Mouse (Mus musculus): ENCODE data around the gene Hapln4. TPM values are rescaled to one million over a fixed set of nuclear protein-coding genes. Genes with fewer than 3 reads are reported as not detected.
"Not testable (repeated sequence)": the region's sequence is repeated elsewhere in the genome, so short reads cannot be mapped to it uniquely, and the experiment has no call there.

Hapln4 gene
- total RNA-seq (2021): not detected
- long read RNA-seq, experiment 1: 0 reads
- long read RNA-seq, experiment 2: 0 reads

- DNase-seq (ENCODE audit: low spot score in 2 of 2): no peak
Measured at GRCm38 (mm10) chr8:70083285-70083684, at the start of gene Hapln4. Gene Hapln4 (plus strand): TSS chr8:70083457.

GRCm38 (mm10) chr8:70037994-70038393, 45.3 kb upstream of the Hapln4 start:
- no peak for DNase-seq (ENCODE audit: low spot score in 2 of 2)

- peak in 1 of 2 experiments; percentile 43 for DNase-seq (ENCODE audit: low spot score in 2 of 2)
Measured at GRCm38 (mm10) chr8:70041885-70042546, 41.2 kb upstream of the Hapln4 start.

GRCm38 (mm10) chr8:70042583-70043455, 40.4 kb upstream of the Hapln4 start, which contains the start of the genes Mau2 and Sugp1:
Gene Mau2 (minus strand): TSS chr8:70042734.
Gene Sugp1 (plus strand): TSS chr8:70042813.
- peak; percentile 95 to 97 for DNase-seq (ENCODE audit: low spot score in 2 of 2)

- no peak for DNase-seq (ENCODE audit: low spot score in 2 of 2)
Measured at GRCm38 (mm10) chr8:70043996-70044395, 39.3 kb upstream of the Hapln4 start.

DNA sequence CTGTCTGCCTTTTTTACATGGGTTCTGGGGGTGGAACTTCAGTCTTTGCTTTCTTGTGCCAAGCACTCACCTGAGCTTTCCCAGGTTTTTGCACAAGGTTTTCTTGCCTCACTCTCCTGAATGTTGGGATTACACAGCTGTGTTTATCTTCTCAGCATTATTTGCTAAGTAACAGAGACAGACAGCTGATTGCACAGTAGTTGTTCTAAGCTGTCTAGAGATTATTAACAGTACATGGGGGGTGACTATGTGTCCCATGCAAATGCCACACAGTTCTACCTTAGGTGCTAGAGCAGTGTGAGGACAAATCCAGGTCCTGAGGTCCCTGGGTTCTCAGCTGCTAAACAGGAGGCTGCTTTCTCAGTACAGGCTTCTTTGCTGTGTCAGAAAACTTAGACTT, 33.6 kb upstream of the Hapln4 start:
- DNase-seq (ENCODE audit: low spot score in 2 of 2): no peak

- DNase-seq (ENCODE audit: low spot score in 2 of 2): not testable (repeated sequence)
Measured at GRCm38 (mm10) chr8:70050434-70050833, 32.8 kb upstream of the Hapln4 start.

- no peak for DNase-seq (ENCODE audit: low spot score in 2 of 2)
Measured at GRCm38 (mm10) chr8:70057721-70058120, 25.5 kb upstream of the Hapln4 start.

DNA sequence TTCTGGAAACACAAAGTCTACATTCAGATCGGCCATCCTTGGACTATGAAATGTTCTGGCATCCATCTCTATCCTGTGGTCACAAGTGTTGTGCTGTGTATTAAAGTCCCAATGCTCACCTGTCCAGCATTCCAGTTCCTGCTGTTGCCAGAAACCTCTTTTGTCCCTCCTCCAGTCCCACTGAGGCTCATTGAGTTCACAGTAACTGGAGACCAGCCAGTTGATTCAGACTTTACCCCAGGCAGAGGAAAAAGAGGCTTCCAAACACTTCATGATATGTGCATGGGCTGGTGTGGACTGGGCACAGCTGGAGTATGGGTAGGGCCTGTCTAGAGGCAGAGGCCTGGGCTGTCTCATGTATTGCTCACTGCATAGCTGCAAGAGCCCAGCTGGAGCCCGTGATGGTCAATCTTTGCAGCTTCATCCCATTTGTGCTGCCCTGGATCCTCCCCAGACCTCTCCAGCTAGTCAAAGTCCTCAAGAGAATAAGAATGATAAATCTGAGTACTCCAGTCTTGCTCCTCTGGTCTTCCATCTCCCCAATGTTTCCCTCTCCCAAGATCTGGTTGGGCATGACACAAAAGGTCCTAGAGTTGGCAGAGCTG, 11.3 kb upstream of the Hapln4 start:
- no peak for DNase-seq (ENCODE audit: low spot score in 2 of 2)

GRCm38 (mm10) chr8:70072441-70073069, 10.7 kb upstream of the Hapln4 start, which contains the start of gene Tm6sf2:
Gene Tm6sf2 (plus strand): TSS chr8:70072924.
- DNase-seq (ENCODE audit: low spot score in 2 of 2): peak in 1 of 2 experiments; percentile 35

DNA sequence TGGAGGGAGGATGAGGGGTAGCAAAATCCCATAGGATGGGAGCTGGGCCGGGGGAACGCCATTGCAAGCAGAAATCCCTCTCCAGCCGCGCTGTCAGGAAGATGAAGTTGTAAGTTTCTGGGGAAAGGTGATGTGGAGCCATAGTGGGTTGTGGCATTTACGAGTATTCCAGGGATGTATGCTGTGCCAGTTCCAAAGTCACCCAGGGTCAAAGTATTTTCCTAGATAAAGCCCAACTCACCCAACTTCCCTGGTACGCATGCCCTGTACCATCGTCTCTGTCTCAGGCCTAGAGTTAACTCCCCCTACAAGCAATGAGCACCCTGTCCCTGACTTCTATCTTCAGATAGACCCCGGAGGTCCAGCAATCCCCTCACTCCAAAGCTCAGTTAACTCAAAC, 10.1 kb upstream of the Hapln4 start:
- no peak for DNase-seq (ENCODE audit: low spot score in 2 of 2)

DNA sequence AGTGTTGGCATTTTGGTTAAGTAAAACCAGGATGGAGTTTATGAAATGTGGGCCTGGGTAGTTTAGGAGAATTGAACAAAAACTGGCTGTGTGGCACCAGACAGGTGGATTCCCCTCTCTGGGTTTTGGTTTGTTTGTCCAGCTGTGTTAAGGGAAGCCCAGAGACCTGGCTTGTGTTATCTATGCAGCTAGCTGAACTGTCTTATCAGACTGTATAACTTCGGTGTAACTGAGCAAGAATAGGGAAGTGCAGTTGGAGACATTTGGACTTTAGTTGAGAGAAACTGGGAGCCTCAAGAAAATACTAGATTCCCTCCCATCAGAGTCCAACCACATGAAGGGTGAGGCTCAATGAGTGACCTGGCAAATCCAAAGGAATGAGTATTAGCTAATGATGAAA, 9.6 kb upstream of the Hapln4 start:
- no peak for DNase-seq (ENCODE audit: low spot score in 2 of 2)

GRCm38 (mm10) chr8:70081976-70082375, 1.3 kb upstream of the Hapln4 start:
- DNase-seq (ENCODE audit: low spot score in 2 of 2): no peak

- DNase-seq (ENCODE audit: low spot score in 2 of 2): no peak
Measured at GRCm38 (mm10) chr8:70084191-70085065, 1.2 kb downstream of the Hapln4 start.

- DNase-seq (ENCODE audit: low spot score in 2 of 2): no peak
Measured at GRCm38 (mm10) chr8:70086151-70086550, 2.9 kb downstream of the Hapln4 start.

DNA sequence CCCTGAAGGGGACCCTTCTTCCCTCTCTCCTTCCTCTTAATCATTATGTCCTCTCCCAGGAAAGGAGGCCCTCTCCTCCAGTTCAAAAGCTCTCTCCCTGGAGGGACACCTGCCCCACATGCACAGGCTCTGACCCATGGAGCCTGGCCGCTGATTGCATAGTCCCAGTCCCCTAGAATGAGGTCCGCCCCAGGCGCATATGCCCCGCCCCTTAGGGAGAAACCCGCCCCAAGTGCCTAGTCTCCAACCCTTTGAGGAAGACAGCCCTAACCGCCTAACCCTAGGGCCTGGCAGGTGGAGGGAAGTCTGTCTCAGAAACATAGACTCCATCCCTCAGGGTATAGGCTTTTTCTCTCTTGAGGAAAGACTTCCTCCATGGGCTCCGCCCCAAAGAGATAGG, 4.0 kb downstream of the Hapln4 start:
- DNase-seq (ENCODE audit: low spot score in 2 of 2): no peak

DNA sequence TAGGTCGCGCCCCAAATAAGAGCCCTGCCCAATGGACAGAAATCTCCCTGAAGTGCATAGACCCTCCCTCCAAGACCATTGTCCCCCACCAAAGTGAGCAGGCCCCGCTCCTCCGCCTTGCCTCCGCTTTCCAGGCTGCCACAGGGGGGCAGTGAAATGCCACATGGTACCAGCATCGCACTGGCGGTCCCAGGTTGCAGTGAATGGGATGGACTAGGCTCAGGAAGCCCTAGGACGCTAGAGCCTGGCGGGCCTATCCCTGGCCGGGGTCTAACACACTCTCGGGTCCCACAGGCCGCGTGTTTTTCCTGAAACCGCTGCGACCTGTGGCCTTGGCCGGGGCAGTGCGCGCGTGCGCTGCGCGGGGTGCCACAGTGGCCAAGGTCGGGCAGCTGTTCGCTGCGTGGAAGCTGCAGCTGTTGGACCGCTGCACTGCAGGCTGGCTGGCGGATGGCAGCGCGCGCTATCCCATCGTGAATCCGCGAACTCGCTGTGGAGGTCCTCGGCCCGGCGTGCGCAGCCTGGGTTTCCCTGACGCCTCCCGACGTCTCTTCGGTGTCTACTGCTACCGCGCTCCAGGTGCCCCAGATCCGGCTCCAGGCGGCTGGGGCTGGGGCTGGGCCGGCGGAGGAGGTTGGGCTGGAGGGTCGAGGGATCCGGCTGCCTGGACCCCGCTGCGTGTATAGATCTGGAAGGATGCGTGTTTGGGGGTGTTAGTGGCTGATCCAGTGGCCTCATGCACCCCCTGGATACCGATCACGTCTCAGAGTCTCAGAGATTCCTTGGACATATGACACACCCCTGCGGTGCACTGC, 4.8 kb downstream of the Hapln4 start:
- DNase-seq (ENCODE audit: low spot score in 2 of 2): no peak

GRCm38 (mm10) chr8:70089296-70089960, 6.2 kb downstream of the Hapln4 start:
- DNase-seq (ENCODE audit: low spot score in 2 of 2): no peak

- no peak for DNase-seq (ENCODE audit: low spot score in 2 of 2)
Measured at GRCm38 (mm10) chr8:70092786-70093185, 9.5 kb downstream of the Hapln4 start.

All from gastrocnemius, postnatal 4 days (tissue).